Mouse (Mus musculus): Measurements from ENCODE around the gene Gm21887.
"Not testable (repeated sequence)": the region's sequence is repeated elsewhere in the genome, so short reads cannot be mapped to it uniquely, and the experiment has no call there.

The Gm21887 gene

GRCm38 (mm10) chrX:170009016-170009750 lies at the start of gene Gm21887:
Gm21887 (plus strand) TSS chrX:170009659.
- peak; percentile 100 for DNase-seq (ENCODE audit: low spot score)

DNA sequence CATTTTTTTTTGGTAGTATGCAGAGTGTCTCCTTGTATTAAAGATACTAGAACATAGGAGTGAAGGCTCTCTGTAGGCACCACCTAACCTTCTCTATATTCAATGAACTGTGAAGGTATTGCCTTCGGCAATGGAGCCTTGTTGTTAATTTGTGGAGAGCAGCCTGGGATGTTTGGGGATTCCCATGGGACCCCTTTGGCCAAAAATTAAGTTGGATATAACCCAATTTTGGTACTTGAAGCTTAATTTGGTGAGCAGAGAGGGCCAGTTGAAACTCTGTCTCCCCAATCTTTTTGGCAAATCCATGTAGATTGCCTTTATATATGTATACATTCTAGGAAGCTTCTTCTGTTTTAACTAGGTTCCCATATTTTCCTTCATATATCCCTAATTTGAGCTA lies 40.1 kb upstream of the Gm21887 start:
- no peak for DNase-seq (ENCODE audit: low spot score)

DNA sequence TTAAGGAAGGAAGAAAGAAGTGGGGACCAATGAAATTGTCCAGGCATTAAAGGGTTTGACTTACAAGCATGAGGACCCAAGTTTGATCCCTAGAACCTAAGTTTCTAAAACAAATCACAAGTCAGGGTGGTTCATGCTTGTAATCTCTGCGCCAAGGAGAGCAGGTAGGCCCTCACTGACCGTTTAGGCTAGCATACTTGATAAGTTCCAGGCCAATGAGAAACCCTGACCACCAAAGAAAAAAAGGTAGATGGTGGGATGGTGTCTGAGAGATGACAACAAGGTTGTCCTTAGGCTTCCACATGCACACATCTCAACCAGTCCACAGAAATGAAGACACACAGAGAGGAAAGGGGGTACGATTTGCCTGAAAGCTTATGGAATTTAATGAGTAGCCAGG lies 39.7 kb upstream of the Gm21887 start:
- peak; percentile 37 for DNase-seq (ENCODE audit: low spot score)

GRCm38 (mm10) chrX:169970546-169970945 lies 38.9 kb upstream of the Gm21887 start:
- DNase-seq (ENCODE audit: low spot score), result peak; percentile 43

DNA sequence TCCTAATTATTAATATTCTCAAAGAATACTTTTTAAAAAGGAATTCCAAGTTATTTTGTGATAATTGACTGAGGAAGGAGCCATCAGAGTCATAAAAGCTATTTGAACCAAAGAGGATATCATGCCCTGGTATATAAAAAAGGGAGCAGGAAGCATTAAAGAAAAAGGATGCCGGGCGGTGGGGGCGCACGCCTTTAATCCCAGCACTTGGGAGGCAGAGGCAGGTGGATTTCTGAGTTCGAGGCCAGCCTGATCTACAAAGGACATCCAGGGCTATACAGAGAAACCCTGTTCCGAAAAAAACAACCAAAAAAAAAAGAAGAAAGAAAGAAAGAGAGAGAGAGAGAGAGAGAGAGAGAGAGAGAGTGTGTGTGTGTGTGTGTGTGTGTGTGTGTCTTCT lies 37.9 kb upstream of the Gm21887 start:
- not testable (repeated sequence) for DNase-seq (ENCODE audit: low spot score)

GRCm38 (mm10) chrX:169972131-169972530 lies 37.3 kb upstream of the Gm21887 start:
- DNase-seq (ENCODE audit: low spot score), result peak; percentile 27

DNA sequence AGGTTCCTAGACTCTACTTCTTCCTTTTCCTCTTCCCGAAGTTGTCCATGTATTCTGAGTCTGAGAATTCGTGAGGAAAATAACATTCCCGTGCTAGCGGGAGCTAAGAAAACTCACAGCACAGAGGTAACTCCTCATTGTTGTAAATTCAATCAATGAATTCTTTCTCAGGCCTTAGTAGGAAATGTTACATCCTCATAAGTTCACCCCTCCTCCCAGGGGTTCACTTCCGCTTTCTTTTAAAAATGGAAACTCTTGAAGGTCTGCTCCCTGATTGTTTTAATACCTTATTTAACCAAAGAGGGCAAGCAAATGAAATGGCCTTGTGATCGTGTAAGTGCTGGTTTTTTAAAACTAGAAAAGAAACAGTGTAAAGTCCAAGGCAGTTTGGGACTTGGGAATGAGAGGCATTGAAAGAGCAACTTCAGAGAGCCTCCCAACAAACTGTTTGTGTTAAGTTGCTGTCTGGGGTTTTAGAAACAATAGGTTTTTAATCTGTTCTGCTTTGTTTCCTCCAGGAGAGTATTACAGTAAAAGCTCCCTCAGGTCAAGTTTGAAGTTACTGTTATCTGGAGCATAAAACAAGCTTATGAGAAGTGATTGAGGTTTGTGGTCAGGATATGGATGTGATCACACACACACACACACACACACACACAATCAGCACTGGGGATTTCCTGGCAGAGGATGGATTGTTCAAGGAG lies 36.5 kb upstream of the Gm21887 start:
- DNase-seq (ENCODE audit: low spot score), result peak; percentile 60

- peak; percentile 39 for DNase-seq (ENCODE audit: low spot score)
Measured at GRCm38 (mm10) chrX:169973806-169974205, 35.7 kb upstream of the Gm21887 start.

DNA sequence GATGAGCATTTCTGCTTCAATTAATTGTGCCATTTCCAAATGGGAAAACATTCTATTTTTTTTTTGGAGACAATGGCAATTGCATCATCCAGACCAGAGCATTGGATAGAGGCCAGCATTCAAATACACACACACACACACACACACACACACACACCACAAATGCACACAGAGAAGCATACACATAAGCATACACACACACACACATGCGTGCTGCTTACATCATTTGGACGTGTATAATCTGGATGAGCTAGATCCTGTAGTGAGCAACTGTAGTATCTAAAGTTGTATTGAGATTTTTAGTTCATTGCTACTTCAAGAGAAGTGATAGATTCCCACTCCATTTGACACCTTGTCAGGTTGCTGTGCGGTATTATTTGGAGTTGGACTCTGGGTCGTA lies 35.0 kb upstream of the Gm21887 start:
- DNase-seq (ENCODE audit: low spot score), result not testable (repeated sequence)

DNA sequence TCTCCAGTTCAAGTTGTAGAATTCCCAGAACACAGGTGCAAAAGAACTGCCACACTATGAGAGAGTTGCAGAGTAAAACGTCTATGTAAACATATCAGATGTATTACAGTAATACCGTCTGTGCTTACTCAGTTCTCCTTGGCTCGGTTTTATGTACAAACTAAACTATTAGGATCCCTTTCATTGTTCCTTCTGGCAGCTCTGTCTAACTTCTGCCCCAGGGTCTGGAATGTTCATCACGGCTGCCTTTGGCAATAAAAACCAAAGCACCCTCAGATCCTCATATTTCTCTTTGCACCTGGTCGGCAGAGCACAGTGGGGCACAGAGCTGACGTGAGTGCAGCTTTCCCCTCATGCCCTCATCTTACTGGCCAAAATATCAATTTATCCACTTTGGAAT lies 34.5 kb upstream of the Gm21887 start:
- DNase-seq (ENCODE audit: low spot score), result peak; percentile 37

DNA sequence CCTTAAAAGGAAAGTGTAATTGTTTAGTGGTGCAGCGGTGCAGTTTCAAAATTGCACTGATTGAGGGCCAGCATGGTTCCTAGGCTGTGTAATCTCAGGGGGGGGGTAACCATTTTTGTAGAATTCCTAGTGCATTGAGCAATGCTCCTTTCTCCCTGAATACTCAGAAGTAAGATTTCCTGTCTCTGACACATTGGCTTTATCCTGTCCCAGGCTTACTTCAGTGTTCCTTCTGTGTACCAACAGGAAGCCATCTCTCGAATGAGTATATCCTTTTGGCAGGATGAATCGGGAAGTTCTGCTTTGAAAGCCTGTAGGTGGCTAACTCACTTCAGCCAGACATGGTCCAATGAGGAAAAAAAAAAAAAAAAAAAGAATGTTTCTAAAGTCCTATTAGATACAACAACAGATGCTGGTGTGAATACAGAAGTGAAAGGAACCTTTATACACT lies 33.8 kb upstream of the Gm21887 start:
- DNase-seq (ENCODE audit: low spot score), result peak; percentile 38

DNA sequence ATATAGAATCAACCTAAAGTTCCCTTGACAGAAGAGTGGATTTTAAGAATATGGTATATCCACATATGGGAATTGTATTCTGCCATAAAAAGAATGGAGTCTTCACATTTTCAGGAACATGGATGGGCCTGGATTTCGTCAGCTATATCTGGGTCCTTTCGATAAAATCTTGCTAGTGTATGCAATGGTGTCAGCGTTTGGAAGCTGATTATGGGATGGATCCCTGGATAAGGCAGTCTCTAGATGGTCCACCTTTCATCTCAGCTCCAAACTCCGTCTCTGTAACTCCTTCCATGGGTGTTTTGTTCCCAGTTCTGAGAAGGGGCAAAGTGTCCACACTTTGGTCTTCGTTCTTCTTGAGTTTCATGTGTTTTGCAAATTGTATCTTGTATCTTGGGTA lies 33.1 kb upstream of the Gm21887 start:
- peak; percentile 30 for DNase-seq (ENCODE audit: low spot score)

- peak; percentile 38 for DNase-seq (ENCODE audit: low spot score)
Measured at GRCm38 (mm10) chrX:169977856-169978435, 31.5 kb upstream of the Gm21887 start.

DNA sequence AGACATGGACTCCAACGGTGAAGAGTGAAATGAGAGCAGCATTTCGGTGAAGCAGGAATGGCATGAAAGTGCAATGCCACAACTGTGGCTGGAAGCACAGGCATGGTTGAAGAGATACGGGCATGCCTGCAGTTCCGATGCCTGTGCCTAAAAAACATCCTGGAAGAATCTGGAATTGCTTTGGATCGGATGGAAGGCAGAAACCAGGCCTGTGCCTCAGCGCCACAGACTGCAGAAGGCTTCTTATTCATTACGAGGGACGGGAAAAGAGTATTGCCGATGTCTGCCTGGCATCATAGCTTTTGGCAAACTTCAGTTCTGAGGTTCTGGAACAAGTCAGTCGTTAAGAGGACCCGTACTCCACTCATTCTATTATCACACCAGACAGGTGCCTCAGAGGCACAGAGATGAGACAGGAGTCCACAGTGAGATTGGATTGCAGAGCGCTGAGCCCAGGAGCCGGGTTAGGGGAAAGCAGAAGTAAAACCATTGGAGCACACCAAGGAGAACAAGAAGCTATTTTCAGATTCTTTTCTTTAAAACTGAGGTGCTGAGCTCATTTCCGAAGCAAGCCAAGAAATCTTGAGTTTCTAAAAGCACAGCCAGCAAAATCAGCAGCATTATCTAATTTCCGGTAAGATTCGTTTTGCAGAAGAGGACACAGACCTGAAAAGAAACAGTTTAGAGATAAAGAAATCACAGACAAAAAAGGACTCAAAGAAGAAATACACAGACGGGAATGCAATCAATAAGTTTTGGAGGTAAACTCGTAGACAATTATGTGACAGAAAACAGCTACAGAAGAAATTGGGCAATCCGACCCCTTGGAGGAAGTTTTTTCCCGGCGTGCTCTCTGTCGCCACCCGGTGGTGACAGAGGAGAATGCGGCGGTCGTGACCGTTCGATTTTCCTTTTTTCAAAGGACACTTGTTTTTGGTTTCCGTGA lies 30.8 kb upstream of the Gm21887 start:
- DNase-seq (ENCODE audit: low spot score), result peak; percentile 97

DNA sequence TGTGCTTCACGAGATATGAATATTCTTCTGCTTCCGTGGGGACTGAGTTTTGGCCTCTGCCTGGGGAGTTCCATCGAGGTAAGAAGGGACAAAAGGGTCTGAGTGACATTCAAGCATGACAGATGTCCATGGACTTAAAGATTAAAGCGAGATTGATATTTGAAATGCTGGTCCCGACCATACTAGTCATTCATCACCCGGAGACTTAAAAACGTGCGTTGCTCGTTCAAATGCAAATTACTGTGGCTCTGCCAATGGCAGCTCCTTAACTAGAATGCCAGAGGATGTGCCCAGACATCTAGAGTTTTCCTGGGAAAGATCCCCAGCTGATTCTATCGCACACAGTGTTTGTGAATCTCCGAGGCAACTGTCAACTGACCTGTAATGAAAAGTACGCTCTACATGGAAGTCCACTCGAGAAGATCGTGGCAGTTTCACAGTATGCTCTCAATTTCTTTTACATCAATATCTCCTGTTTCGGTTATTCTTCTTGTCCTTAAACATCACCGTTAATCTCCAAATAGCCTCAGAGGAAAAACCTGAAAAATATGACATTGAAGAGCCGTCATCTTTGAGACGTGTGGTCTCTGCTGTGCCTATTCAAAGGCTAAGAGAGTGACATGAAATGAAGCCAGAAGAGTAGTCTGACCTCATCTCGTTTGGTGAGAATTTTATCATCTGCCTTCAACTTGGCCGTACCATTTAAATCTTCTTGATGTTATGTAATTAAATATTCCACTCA lies 29.8 kb upstream of the Gm21887 start:
- peak; percentile 61 for DNase-seq (ENCODE audit: low spot score)

DNA sequence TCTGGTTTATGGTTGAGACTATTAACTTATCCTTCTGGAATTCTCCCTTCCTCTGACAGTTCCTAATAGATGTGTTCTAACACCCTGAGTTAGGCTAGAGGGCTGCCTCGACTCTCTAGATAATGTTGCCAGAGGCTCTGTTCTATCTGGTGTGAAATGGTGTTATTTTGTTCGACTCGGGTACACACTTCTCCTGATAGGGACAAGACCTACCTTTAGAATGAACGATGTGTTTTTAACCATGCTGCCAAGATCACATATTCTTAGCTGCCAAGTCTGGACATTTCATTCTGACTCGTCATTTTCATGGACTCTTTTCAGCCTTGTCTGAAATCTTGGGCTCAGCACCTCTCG lies 29.3 kb upstream of the Gm21887 start:
- peak; percentile 47 for DNase-seq (ENCODE audit: low spot score)

DNA sequence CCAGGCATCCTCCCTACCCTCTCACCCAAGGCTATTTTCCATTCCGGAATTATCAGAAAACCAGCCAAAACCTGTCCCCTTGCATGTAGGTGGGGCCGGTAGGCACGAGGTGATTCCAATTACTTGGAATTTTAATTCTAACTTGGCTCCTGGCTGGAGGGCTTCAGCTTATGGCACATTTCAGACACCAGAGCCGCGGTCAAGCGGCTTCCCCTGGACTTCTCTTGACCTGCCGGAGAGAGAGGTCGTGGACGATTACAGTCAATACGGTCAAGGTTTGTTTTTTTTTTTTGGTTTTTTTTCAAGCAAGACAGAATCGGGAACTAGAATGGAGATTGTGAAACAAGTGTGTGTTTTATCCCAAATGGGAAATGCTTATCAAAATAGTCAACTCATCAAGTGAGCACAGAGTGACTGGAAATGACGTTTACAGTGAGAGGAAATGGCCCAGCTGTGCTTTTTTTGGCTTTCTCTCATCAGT lies 28.6 kb upstream of the Gm21887 start:
- DNase-seq (ENCODE audit: low spot score), result peak; percentile 50

DNA sequence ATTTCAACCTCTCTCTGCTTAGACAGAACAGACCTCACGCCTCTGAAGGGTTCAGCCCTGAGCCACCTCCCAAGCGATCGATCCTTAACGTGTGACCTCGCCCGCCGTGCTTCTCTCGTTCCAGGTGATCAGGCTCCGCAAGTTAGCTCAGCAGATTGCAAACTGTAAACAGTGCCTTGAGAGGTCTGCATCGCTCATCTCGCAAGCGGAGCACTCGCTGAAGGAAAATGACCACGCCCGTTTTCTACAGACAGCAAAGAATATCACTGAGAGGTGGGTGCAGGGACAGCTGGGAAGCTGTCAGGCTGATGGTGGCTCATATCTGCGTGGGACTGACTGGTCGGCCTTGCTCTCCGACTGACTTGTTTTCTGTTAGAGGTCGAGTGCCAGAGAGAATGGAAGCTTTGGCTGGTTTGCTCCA lies 27.7 kb upstream of the Gm21887 start:
- peak; percentile 46 for DNase-seq (ENCODE audit: low spot score)

GRCm38 (mm10) chrX:169982606-169983400 lies 26.7 kb upstream of the Gm21887 start:
- peak; percentile 30 for DNase-seq (ENCODE audit: low spot score)

All from retina, embryonic 14.5 days (tissue).